ENCODE assay signal across 9 mouse cellular contexts in the genomic region with DNA sequence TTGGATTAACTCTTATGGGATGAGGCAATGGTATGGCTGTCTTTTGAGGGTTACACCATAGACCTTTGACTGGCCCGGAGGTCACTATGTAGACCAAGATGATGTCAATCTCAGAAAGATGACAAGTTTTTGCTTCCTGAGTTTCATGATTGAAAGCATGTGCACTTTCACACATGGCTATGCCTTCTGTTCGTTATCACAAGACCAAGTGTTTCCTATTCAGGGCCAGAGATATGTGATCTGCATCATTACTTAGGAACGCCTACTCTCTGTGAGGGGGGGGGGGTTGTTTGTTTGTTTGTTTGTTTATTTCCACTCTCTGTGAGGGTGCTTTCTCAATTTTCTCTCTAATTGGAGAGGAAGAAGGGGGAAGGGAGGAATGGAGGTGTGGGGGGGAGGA. TPM values are rescaled to one million over a fixed set of nuclear protein-coding genes. Genes with fewer than 3 reads are reported as not detected.
A peak's percentile ranks its signal among the peaks of the same experiment; 100 is the strongest.
DNase-seq lines count a peak whose midpoint lies in the region; ATAC-seq and TF ChIP-seq lines count a peak whose summit lies in the region.
"Had no signal": no experiment of that assay in that cellular context is flagged by ENCODE, and none has a peak within 500 bp of the region (broad histone marks: within the 10 kb centered on the region; RNA-seq: fewer than 3 reads in every experiment).

No protein-coding gene starts in this region.

- no peaks in the 10 kb centered on the region for H3K36me3 ChIP-seq in C2C12 (ENCODE audit: control insufficient read depth, insufficient read depth)
- no peaks in the 10 kb centered on the region for H3K36me3 ChIP-seq in forebrain, embryonic 11.5 days (ENCODE audit: control insufficient read depth, insufficient read depth, low read length)
- no peaks in the 10 kb centered on the region for H3K36me3 ChIP-seq in liver, embryonic 15.5 days (replicated peaks)

- H3K4me3 ChIP-seq in C2C12 (ENCODE audit: insufficient read depth, poor library complexity, severe bottlenecking) = peak overlapping the region; percentile 39
- H3K4me3 ChIP-seq in forebrain, embryonic 11.5 days (ENCODE audit: low read depth, low read length) = peak overlapping the region; percentile 79
- peak overlapping the region; percentile 91 for H3K4me3 ChIP-seq in liver, embryonic 15.5 days (replicated peaks)

- H3K27ac ChIP-seq in forebrain, embryonic 11.5 days (ENCODE audit: low read depth, low read length) = peak overlapping the region; percentile 89
- H3K27ac ChIP-seq in liver, embryonic 15.5 days (replicated peaks) = peak overlapping the region; percentile 88

- peak overlapping the region; percentile 55 for H3K4me2 ChIP-seq in forebrain, embryonic 11.5 days (ENCODE audit: low read depth, low read length, severe bottlenecking)
- H3K4me2 ChIP-seq in liver, embryonic 15.5 days = peak overlapping the region; percentile 81

- peaks cover 4% of the 10 kb centered on the region; the same call in 1 of the 2 replicates for H3K4me1 ChIP-seq in forebrain, embryonic 11.5 days (replicated peaks; ENCODE audit: control insufficient read depth, insufficient read depth, low read length)
- H3K4me1 ChIP-seq in liver, embryonic 15.5 days (replicated peaks) = peaks cover 29% of the 10 kb centered on the region

- H3ac ChIP-seq in C2C12 (ENCODE audit: control insufficient read depth, insufficient read length, low read depth) = no peak overlapping the region

- H3K79me2 ChIP-seq in C2C12 (ENCODE audit: control insufficient read depth, insufficient read depth) = peaks cover 38% of the 10 kb centered on the region

- H3K9ac ChIP-seq in forebrain, embryonic 11.5 days (ENCODE audit: low read length) = peak overlapping the region; percentile 72
- peak overlapping the region; percentile 68 for H3K9ac ChIP-seq in liver, embryonic 15.5 days

- no peaks in the 10 kb centered on the region for H3K9me3 ChIP-seq in forebrain, embryonic 11.5 days (ENCODE audit: control insufficient read depth, low read length)
- no peaks in the 10 kb centered on the region for H3K9me3 ChIP-seq in liver, embryonic 15.5 days (replicated peaks)

- DNase-seq in embryo, embryonic 11 days = peak; percentile 12
- no peak for DNase-seq in embryo, embryonic 9.5 days (ENCODE audit: extremely low spot score)
- no peak for DNase-seq in forebrain, embryonic 11.5 days (ENCODE audit: low spot score)
- no peak for DNase-seq in ovary, postnatal 14 days (ENCODE audit: low spot score)
- no peak for DNase-seq in yolk sac, embryonic 10.5 days (ENCODE audit: low spot score)
- no peak for DNase-seq in frontal cortex, adult 2 months (ENCODE audit: extremely low spot score in 1 of 2, low spot score in 1 of 2)

- no peaks in the 10 kb centered on the region for H3K27me3 ChIP-seq in C2C12 (ENCODE audit: control insufficient read depth, insufficient read depth, insufficient read length)
- no peaks in the 10 kb centered on the region for H3K27me3 ChIP-seq in forebrain, embryonic 11.5 days (ENCODE audit: control insufficient read depth, insufficient read depth, low read length)
- H3K27me3 ChIP-seq in liver, embryonic 15.5 days = no peaks in the 10 kb centered on the region

- no peak for TF ChIP-seq CTCF in C2C12 (IDR thresholded peaks at IDR 0.05; ENCODE audit: control insufficient read depth, insufficient read depth, insufficient read length)

- no peak for ATAC-seq in forebrain, embryonic 11.5 days (replicated peaks; ENCODE audit: low FRiP score)
- no peak for ATAC-seq in liver, embryonic 15.5 days (ENCODE audit: insufficient read depth)

- peaks cover 35% of the 10 kb centered on the region for H3K79me3 ChIP-seq in C2C12 (ENCODE audit: low read depth)

- WGBS in forebrain, embryonic 11.5 days = 59% methylated on average over 3 of the region's 3 CpGs
- WGBS in liver, embryonic 15.5 days (ENCODE audit: insufficient replicate concordance) = 33% methylated on average over 3 of the region's 3 CpGs

TF ChIP-seq in C2C12, 6 proteins besides CTCF, POLR2A, EP300 and RAD21:
- TF ChIP-seq MYOG (IDR thresholded peaks at IDR 0.05; ENCODE audit: control insufficient read depth, extremely low read depth, insufficient read length) (no peak), USF1 (IDR thresholded peaks at IDR 0.05; ENCODE audit: low read depth) (no peak), CEBPB (IDR thresholded peaks at IDR 0.05; ENCODE audit: low read depth) (no peak), FOSL1 (IDR thresholded peaks at IDR 0.05; ENCODE audit: insufficient read depth, low read length, poor library complexity, severe bottlenecking) (no peak), MYOD1 (IDR thresholded peaks at IDR 0.05; ENCODE audit: control insufficient read depth, insufficient read length, low read depth) (no peak)

RNA-seq across cellular contexts. Expression of a gene that starts 0.9 kb away (rescaled TPM):
- polyA plus RNA-seq in C2C12 (2012; fragmentation: generic; extraction: Trizol) = 301 TPM
- polyA plus RNA-seq in forebrain, embryonic 11.5 days (2014; fragmentation: Nextera tagmentation; extraction: Ambion mirVana) = 523 and 567 TPM in 2 replicates
- polyA plus RNA-seq in liver, embryonic 15.5 days (2015; fragmentation: Nextera tagmentation; extraction: Ambion mirVana) = 92.5 and 97.3 TPM in 2 replicates
- 558 and 595 TPM in 2 replicates for polyA plus RNA-seq in frontal cortex, adult 2 months (2012; rRNA removed)

RNA-seq across cellular contexts. Expression of a gene that starts 24.7 kb away (rescaled TPM):
- not detected for polyA plus RNA-seq in C2C12 (2012; fragmentation: generic; extraction: Trizol)
- not detected in 2 replicates for polyA plus RNA-seq in forebrain, embryonic 11.5 days (2014; fragmentation: Nextera tagmentation; extraction: Ambion mirVana)
- polyA plus RNA-seq in liver, embryonic 15.5 days (2015; fragmentation: Nextera tagmentation; extraction: Ambion mirVana) = not detected in 2 replicates
- polyA plus RNA-seq in frontal cortex, adult 2 months (2012; rRNA removed) = not detected in 2 replicates
- polyA plus RNA-seq: Patski had no signal

RNA-seq across cellular contexts. Expression of a gene that starts 39.3 kb away (rescaled TPM):
- not detected for polyA plus RNA-seq in C2C12 (2012; fragmentation: generic; extraction: Trizol)
- not detected in 2 replicates for polyA plus RNA-seq in forebrain, embryonic 11.5 days (2014; fragmentation: Nextera tagmentation; extraction: Ambion mirVana)
- polyA plus RNA-seq in liver, embryonic 15.5 days (2015; fragmentation: Nextera tagmentation; extraction: Ambion mirVana) = not detected in 2 replicates
- not detected in 2 replicates for polyA plus RNA-seq in frontal cortex, adult 2 months (2012; rRNA removed)
- polyA plus RNA-seq: Patski had no signal

RNA-seq across cellular contexts. Expression of a gene that starts 52.0 kb away (rescaled TPM):
- not detected for polyA plus RNA-seq in C2C12 (2012; fragmentation: generic; extraction: Trizol)
- polyA plus RNA-seq in forebrain, embryonic 11.5 days (2014; fragmentation: Nextera tagmentation; extraction: Ambion mirVana) = not detected in 2 replicates
- not detected in 2 replicates for polyA plus RNA-seq in liver, embryonic 15.5 days (2015; fragmentation: Nextera tagmentation; extraction: Ambion mirVana)
- polyA plus RNA-seq in frontal cortex, adult 2 months (2012; rRNA removed) = not detected in 2 replicates
- polyA plus RNA-seq: Patski had no signal

Comparison
In these comparisons a context has a peak if more than half of its experiments do, and no peak if none do; other contexts are left out.
1. H3K4me3 ChIP-seq: peak in every context shown above with its lines; median percentile 91 in liver, embryonic 15.5 days; 79 in forebrain, embryonic 11.5 days; 39 in C2C12.